Mouse (Mus musculus): ENCODE measurements at regions not wholly inside any gene's neighbourhood (a gene's known extent, or its start where the extent isn't known, plus 50 kb on each side); places are given as distances from the start of the nearest gene placed in this dataset.
"Not testable (repeated sequence)": the region's sequence is repeated elsewhere in the genome, so short reads cannot be mapped to it uniquely, and the experiment has no call there.

- H3K9me3 ChIP-seq (ENCODE audit: low read length), result no peaks in the 10 kb centered on the region
- no peaks in the 10 kb centered on the region for H3K36me3 ChIP-seq (ENCODE audit: insufficient read depth, low read length)
- no peaks in the 10 kb centered on the region for H3K27me3 ChIP-seq (ENCODE audit: insufficient read depth, low read length)
- TF ChIP-seq POU5F1 (IDR thresholded peaks at IDR 0.05; ENCODE audit: borderline replicate concordance, low read length) (no peak), CTCF (conservative IDR thresholded peaks at IDR 0.05; ENCODE audit: low read length) (no peak), NANOG (IDR thresholded peaks at IDR 0.05; ENCODE audit: borderline replicate concordance, low read length) (no peak)
- no peaks in the 10 kb centered on the region for H3K4me1 ChIP-seq (replicated peaks; ENCODE audit: low read depth, low read length)
- no peak overlapping the region for H3K4me3 ChIP-seq (replicated peaks; ENCODE audit: low read length)
These were observed 51.3 kb downstream of the Gm21897 start for GRCm38 (mm10) chr16:15368383-15369163.

- Histone ChIP-seq H3K9me3 (ENCODE audit: low read length) (no peaks in the 10 kb centered on the region), H3K4me1 (replicated peaks; ENCODE audit: low read depth, low read length) (no peaks in the 10 kb centered on the region), H3K36me3 (ENCODE audit: insufficient read depth, low read length) (no peaks in the 10 kb centered on the region), H3K27me3 (ENCODE audit: insufficient read depth, low read length) (no peaks in the 10 kb centered on the region), H3K4me3 (replicated peaks; ENCODE audit: low read length) (no peak overlapping the region)
- no peak for TF ChIP-seq NANOG (IDR thresholded peaks at IDR 0.05; ENCODE audit: borderline replicate concordance, low read length)
- TF ChIP-seq CTCF (conservative IDR thresholded peaks at IDR 0.05; ENCODE audit: low read length), result no peak
- no peak for TF ChIP-seq POU5F1 (IDR thresholded peaks at IDR 0.05; ENCODE audit: borderline replicate concordance, low read length)
These were observed 55.6 kb downstream of the Gm21897 start for GRCm38 (mm10) chr16:15372844-15373243.

GRCm38 (mm10) chr16:15373961-15374360 lies 56.7 kb downstream of the Gm21897 start:
- Histone ChIP-seq H3K9me3 (ENCODE audit: low read length) (peaks cover 4% of the 10 kb centered on the region), H3K4me3 (replicated peaks; ENCODE audit: low read length) (no peak overlapping the region), H3K4me1 (replicated peaks; ENCODE audit: low read depth, low read length) (no peaks in the 10 kb centered on the region), H3K36me3 (ENCODE audit: insufficient read depth, low read length) (no peaks in the 10 kb centered on the region), H3K27me3 (ENCODE audit: insufficient read depth, low read length) (no peaks in the 10 kb centered on the region)
- TF ChIP-seq POU5F1 (IDR thresholded peaks at IDR 0.05; ENCODE audit: borderline replicate concordance, low read length) (no peak), NANOG (IDR thresholded peaks at IDR 0.05; ENCODE audit: borderline replicate concordance, low read length) (no peak), CTCF (conservative IDR thresholded peaks at IDR 0.05; ENCODE audit: low read length) (no peak)

- TF ChIP-seq CTCF (conservative IDR thresholded peaks at IDR 0.05; ENCODE audit: low read length), result no peak
- no peak for TF ChIP-seq NANOG (IDR thresholded peaks at IDR 0.05; ENCODE audit: borderline replicate concordance, low read length)
- no peak for TF ChIP-seq POU5F1 (IDR thresholded peaks at IDR 0.05; ENCODE audit: borderline replicate concordance, low read length)
- H3K36me3 ChIP-seq (ENCODE audit: insufficient read depth, low read length), result no peaks in the 10 kb centered on the region
- peaks cover 1% of the 10 kb centered on the region; the same call in 1 of the 2 replicates for H3K9me3 ChIP-seq (ENCODE audit: low read length)
- no peak overlapping the region for H3K4me3 ChIP-seq (replicated peaks; ENCODE audit: low read length)
- no peaks in the 10 kb centered on the region for H3K27me3 ChIP-seq (ENCODE audit: insufficient read depth, low read length)
- H3K4me1 ChIP-seq (replicated peaks; ENCODE audit: low read depth, low read length), result no peaks in the 10 kb centered on the region
These were observed 68.4 kb downstream of the Gm21897 start for GRCm38 (mm10) chr16:15385557-15386240.

- Histone ChIP-seq H3K27me3 (ENCODE audit: insufficient read depth, low read length) (no peaks in the 10 kb centered on the region), H3K4me3 (replicated peaks; ENCODE audit: low read length) (no peak overlapping the region), H3K4me1 (replicated peaks; ENCODE audit: low read depth, low read length) (no peaks in the 10 kb centered on the region), H3K9me3 (ENCODE audit: low read length) (peaks cover 6% of the 10 kb centered on the region), H3K36me3 (ENCODE audit: insufficient read depth, low read length) (no peaks in the 10 kb centered on the region)
- no peak for TF ChIP-seq CTCF (conservative IDR thresholded peaks at IDR 0.05; ENCODE audit: low read length)
- no peak for TF ChIP-seq POU5F1 (IDR thresholded peaks at IDR 0.05; ENCODE audit: borderline replicate concordance, low read length)
- TF ChIP-seq NANOG (IDR thresholded peaks at IDR 0.05; ENCODE audit: borderline replicate concordance, low read length), result no peak
These were observed 69.0 kb downstream of the Gm21897 start for GRCm38 (mm10) chr16:15386241-15386574.

GRCm38 (mm10) chr16:15389892-15390291 lies 72.6 kb downstream of the Gm21897 start:
- TF ChIP-seq POU5F1 (IDR thresholded peaks at IDR 0.05; ENCODE audit: borderline replicate concordance, low read length), result no peak
- no peak for TF ChIP-seq CTCF (conservative IDR thresholded peaks at IDR 0.05; ENCODE audit: low read length)
- TF ChIP-seq NANOG (IDR thresholded peaks at IDR 0.05; ENCODE audit: borderline replicate concordance, low read length), result no peak
- Histone ChIP-seq H3K4me3 (replicated peaks; ENCODE audit: low read length) (no peak overlapping the region), H3K9me3 (ENCODE audit: low read length) (peaks cover 30% of the 10 kb centered on the region), H3K4me1 (replicated peaks; ENCODE audit: low read depth, low read length) (no peaks in the 10 kb centered on the region), H3K27me3 (ENCODE audit: insufficient read depth, low read length) (no peaks in the 10 kb centered on the region), H3K36me3 (ENCODE audit: insufficient read depth, low read length) (no peaks in the 10 kb centered on the region)

GRCm38 (mm10) chr16:15430352-15430751 lies 113.1 kb downstream of the Gm21897 start:
- Histone ChIP-seq H3K9me3 (ENCODE audit: low read length) (peaks cover 20% of the 10 kb centered on the region), H3K4me3 (replicated peaks; ENCODE audit: low read length) (no peak overlapping the region), H3K4me1 (replicated peaks; ENCODE audit: low read depth, low read length) (no peaks in the 10 kb centered on the region), H3K36me3 (ENCODE audit: insufficient read depth, low read length) (no peaks in the 10 kb centered on the region), H3K27me3 (ENCODE audit: insufficient read depth, low read length) (no peaks in the 10 kb centered on the region)
- TF ChIP-seq NANOG (IDR thresholded peaks at IDR 0.05; ENCODE audit: borderline replicate concordance, low read length), result no peak
- TF ChIP-seq POU5F1 (IDR thresholded peaks at IDR 0.05; ENCODE audit: borderline replicate concordance, low read length), result no peak
- no peak for TF ChIP-seq CTCF (conservative IDR thresholded peaks at IDR 0.05; ENCODE audit: low read length)

GRCm38 (mm10) chr16:15432681-15433080 lies 115.4 kb downstream of the Gm21897 start:
- no peaks in the 10 kb centered on the region for H3K4me1 ChIP-seq (replicated peaks; ENCODE audit: low read depth, low read length)
- H3K9me3 ChIP-seq (ENCODE audit: low read length), result peaks cover 29% of the 10 kb centered on the region
- TF ChIP-seq CTCF (conservative IDR thresholded peaks at IDR 0.05; ENCODE audit: low read length) (no peak), POU5F1 (IDR thresholded peaks at IDR 0.05; ENCODE audit: borderline replicate concordance, low read length) (no peak), NANOG (IDR thresholded peaks at IDR 0.05; ENCODE audit: borderline replicate concordance, low read length) (no peak)
- no peaks in the 10 kb centered on the region for H3K27me3 ChIP-seq (ENCODE audit: insufficient read depth, low read length)
- no peak overlapping the region for H3K4me3 ChIP-seq (replicated peaks; ENCODE audit: low read length)
- H3K36me3 ChIP-seq (ENCODE audit: insufficient read depth, low read length), result no peaks in the 10 kb centered on the region

- H3K9me3 ChIP-seq (ENCODE audit: low read length), result peaks cover 45% of the 10 kb centered on the region
- not testable (repeated sequence) for H3K27me3 ChIP-seq (ENCODE audit: insufficient read depth, low read length); H3K4me3 ChIP-seq (replicated peaks; ENCODE audit: low read length); H3K4me1 ChIP-seq (replicated peaks; ENCODE audit: low read depth, low read length); H3K36me3 ChIP-seq (ENCODE audit: insufficient read depth, low read length)
These were observed 145.6 kb downstream of the Gm21897 start for GRCm38 (mm10) chr16:15462856-15463255.
